Mouse (Mus musculus) heart, postnatal 36 days (tissue): ENCODE measurements around the gene Tns3. TPM values are rescaled to one million over a fixed set of nuclear protein-coding genes. Genes with fewer than 3 reads are reported as not detected.

Experiments used
- DNase-seq, 2 experiments: peaks; one replicate each; pipeline ENCODE4 v3.0.0; 2021 to 2022
- intact Hi-C: fragments of 180-260 bp; cut with DNase I; formaldehyde crosslinking; loops from one replicate; pipeline ENCODE4 v1.15.1; 2025
- total RNA-seq, 2 experiments: library from RNA; stranded (reverse); gene quantifications; 2 replicates each; pipeline ENCODE4 v1.2.3; 2021

Gene Tns3
- total RNA-seq, 2 experiments from 2014 or later = 18.9 to 24.0 TPM

DNA sequence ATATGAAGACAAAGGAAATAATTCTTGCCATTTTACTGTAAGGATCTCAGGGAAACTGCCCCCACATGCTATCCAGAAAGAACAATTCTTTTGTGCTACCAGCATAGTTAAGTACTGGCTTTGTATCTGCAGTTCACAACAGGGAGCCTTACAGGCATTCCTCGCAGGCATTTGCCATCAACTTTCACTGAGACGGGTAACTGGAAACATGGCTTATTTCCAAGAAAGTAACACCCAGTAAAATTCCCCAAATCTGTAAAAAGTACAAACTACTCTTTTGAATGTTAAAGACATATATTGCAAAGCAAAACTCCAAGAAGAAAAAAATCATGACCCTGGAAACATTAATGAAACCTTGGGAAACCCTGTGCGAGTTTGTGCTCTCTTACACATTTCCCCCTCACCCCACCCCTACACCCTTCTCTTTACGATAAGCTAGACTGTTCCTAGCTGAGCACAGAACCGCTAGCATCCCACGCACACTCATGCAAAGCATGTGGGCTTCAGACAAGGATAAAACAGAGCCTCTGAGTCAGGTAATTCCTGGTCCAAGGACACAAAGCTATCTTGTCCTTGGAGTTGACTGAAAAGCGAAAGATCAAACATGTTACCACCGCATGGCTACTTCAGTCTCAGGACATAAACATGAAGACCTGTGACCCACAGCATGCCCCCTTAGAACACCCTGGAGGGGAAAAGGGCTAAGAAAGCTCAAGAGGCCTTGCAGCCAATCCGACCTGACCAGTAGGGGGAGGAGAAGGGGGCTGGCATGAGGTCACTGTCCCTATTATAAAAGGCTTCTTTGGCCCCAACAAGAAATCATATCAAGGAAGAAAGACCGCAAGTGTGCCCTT lies 11.3 kb downstream of the Tns3 start:
- DNase-seq = no peak
- intact Hi-C loops = no loop called here

DNA sequence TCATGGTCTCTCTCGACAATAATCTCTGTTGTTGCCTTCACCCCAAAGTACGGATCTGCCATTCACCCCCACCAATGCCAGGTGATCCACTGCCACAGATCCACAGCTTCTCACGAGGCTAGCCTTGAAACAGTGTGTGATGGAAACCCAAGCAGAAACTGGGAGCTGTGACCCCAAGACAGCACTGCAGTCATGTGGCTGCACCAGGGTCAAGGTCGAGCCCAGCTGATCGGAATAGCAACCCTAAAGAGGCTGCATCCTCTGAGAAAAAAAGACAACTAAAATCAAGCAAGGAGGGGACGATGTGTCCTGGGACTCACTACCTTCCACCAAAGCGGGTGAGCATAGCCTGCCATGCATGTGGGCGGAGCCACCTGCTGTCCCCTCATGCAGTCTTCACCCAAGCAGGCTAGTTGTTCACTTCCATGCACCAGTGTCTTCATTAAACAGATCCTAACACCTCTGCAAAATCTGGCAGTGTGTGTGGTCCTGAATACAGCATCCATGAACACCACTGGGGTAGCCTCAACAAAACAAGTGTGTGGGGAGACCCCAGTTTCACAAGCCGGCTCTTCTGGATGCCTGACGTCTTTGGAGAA lies 12.1 kb downstream of the Tns3 start:
- intact Hi-C loops = no loop called here
- DNase-seq = no peak

DNA sequence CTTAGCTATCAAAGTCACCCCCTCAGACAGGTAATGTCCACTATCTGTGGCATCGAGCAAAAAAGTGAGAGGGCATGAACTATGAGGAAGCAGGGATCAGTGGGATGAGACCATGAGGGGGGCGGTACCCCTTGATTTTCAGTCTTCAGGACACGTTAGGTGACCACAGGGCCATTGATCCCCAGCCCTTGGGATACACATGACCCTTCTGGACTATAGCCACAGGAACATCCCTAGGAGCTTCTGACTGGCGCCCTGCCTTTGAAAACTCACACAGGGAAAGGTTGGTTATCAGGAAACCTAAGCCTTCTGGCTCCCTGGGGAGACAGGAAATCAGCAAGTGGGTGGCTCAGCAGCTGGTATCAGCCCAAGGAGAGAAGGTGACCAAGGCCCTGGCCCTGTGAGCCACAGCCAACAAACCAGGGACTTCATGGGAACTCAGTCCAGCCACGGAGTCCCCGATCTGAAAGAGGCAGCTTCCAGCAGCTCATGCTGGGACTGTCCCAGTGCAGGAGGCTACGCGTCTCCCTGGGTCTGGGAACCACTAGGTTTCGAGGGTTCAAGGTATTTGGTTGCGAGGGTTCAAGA lies 12.8 kb downstream of the Tns3 start:
- intact Hi-C loops = no loop called here
- DNase-seq = no peak

DNA sequence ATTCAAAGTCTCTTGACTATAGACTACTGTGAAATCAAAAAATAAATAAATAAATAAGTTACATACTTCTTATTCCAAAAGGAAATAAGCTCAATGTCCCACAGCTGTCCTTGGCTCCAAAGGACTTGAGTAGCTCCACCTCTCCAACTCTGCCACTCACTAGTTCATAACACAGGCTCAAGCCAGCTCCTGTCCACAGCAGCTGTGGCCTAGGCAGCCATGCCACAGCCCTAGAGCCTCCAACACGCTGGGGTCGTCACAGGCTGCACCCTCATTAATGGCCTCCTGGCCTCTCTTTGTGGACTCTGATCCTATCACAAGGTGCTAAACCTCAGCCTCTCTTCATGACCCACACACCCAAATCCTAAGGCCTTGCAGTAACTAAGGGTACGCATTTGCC lies 18.7 kb downstream of the Tns3 start:
- intact Hi-C loops = no loop called here
- DNase-seq = no peak

DNA sequence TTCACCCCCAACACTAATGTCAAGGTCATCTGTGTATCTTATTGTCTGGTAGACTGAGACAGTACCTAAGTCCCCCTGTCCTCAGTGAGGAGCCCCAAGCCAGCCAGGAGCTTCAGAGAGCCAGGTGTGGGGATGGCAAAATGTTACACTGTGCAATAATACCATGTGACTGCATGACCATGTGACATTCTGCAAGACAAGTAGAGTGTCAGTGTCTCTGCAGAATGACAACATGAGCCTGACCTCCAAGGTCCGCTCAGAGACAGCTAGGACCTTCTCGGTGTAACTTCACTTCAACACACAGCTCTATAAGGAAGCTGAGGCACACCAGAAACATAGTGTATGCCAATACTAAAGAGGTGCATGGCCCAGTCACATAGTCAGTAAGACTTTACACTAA lies 20.1 kb downstream of the Tns3 start:
- intact Hi-C loops = no loop called here
- DNase-seq = no peak

DNA sequence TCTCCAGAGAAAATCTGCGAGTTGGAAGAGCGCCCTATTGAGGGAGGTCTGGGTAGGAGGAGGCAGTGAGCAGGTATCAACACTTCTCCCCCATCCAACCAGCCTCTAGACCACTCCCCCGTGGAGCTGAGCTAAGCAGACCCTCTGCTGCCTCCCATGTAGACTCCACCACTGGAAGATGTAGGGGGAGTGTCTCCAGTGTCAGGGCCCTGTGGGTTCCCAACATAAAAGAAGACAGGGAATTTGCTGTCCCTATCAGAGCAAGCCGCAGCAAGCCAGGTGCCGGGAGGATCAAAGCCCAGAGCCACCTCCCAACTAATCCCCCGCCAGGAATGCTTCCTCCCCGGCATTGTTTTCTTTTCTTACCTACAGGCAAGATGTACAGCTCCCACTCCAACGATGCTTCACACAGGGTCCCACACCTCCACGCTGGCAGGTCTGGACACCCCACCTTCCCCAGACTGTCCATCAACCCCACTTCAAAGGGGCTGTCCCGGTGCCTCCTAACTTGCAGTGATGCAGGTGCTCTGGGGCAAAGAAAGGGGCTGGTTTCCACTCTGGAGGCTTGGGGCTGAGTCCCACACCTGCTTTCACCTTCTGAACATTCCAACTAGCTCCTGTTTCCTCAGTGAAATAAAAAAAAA lies 22.6 kb downstream of the Tns3 start:
- no peak for DNase-seq
- intact Hi-C loops = no loop called here

DNA sequence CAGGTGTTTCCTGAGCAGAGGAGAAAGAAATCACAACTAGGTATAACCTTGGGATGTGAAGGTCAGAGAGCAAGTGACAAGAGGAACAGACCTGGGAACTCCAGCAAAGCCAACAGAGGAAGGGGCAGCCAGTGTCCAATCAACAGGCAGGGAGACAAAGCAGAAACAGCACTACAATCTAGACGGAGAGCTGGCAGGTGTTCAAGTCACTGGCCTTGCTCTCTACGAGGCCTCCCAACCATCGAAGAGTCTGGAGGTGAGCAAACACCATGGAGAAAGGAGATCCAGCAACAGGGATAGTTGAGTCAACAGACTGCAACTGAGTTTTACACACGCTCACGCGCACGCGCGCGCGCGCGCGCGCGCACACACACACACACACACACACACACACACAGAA lies 24.6 kb downstream of the Tns3 start:
- no peak for DNase-seq
- intact Hi-C loops = no loop called here

DNA sequence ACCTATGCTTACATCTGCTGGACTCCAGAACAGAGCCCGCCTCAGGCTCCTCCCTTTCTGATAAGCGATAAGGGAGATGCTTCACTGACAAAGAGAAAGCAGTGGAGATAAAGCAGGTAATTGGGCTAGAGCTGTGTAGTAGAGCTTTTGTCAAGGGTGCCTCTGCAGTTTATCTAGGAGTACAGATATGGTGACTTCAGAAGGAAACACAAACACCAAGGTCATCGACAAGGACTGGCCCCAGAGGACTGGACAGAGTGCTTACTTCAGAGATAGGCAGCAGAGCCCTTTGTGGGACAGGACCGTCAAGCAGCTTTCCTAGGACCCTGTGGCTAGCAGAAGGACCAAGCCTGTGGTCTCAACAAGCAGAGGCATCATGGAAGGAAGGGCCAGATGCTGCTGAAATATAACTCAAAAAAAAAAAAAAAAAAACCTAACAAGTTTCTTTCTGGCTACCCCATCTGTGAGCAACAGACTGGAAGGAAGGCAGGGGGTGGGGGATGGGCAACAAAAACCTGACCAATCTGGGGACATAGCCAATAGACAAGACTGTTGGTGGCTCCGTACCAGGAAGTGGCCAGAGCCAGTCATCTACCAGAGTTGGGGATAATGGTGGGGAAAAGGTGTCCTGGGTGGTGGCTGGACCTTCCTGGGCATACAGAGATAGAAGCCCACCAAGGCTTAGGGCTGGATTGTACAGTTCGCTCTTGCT lies 25.2 kb downstream of the Tns3 start:
- DNase-seq = no peak
- intact Hi-C loops = no loop called here

DNA sequence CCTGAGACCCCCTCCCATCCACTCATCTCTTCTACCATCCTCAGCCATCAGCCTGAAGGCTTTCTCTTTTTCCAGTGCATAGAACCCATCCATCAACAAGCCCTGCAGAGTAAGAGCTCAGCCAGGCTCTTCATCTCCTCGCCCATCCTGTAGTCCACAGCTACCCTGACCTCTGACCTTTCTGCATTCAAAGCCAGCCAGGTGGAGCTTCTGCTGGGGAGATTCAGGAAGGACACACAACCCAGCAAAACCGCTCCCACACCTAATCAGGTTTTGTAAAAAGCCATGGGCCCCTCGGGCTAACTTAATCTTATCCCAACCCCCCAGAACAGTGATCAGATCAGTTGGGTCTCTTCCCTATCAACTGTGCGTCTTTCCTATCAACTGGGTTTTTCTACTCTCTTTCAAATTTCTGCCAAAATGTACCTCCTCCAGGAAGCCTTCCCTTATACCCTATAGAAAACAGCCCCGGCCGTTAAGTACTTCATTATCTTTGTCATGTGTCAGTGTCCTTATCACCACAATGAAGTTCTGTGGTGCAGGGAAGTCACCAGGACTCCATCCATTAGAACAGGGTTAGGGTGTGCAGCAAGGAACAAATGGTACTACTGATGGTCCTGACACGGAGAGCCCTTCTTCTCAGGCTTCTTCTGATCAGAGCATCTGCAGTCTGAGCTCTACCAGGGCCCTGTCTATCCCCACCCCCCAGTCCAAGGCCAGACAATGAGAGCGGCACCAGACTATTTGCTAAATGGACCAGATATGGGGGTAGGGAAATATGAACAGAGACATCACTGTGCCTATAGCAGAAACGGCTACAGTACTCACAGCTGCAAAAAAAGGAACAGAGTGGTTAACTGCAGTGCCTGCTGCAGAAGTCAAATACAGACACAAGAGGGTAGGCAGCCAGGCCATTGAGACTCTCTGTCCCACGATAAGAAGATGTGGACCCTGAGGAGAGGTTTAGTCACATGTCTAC lies 26.6 kb downstream of the Tns3 start:
- intact Hi-C loops = no loop called here
- no peak for DNase-seq

DNA sequence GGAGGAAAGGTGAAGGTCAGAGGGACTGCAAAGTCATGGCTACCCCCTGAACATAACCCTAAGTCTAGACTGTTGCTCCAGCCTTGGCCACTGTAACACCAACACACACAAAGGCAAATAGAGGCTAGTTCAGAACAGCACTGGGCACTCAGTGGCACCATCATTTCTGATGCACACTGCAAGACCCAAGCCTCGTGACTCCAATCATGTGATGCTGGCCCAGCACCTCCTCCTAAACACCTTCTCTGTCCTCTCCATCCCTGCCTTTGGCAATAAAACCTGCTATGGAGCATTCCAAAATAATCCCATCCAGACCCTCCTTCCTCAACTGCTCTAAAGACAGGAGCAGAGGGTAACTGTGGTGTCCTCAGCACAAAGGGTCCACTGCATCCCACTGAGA lies 27.7 kb downstream of the Tns3 start:
- intact Hi-C loops = no loop called here
- DNase-seq = no peak

DNA sequence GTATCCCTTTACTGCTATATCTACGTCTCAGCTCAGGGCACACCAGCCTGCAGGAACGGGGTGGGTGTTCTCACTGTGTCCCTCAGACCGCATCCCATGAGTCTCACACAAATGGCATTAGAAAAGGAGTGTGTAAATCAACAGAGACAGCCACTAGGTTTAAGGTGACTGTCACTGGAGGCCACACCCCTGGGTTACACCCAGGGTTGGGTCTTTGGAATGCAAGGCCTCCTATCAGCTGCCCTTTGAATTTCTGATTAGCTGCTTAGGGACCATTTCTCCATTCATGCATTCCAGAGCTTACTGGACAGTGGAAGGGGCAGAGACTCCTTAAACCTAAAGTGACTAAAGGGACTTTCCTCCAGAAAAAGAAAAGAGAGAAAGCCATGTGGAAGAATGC lies 28.6 kb downstream of the Tns3 start:
- intact Hi-C loops = no loop called here

DNA sequence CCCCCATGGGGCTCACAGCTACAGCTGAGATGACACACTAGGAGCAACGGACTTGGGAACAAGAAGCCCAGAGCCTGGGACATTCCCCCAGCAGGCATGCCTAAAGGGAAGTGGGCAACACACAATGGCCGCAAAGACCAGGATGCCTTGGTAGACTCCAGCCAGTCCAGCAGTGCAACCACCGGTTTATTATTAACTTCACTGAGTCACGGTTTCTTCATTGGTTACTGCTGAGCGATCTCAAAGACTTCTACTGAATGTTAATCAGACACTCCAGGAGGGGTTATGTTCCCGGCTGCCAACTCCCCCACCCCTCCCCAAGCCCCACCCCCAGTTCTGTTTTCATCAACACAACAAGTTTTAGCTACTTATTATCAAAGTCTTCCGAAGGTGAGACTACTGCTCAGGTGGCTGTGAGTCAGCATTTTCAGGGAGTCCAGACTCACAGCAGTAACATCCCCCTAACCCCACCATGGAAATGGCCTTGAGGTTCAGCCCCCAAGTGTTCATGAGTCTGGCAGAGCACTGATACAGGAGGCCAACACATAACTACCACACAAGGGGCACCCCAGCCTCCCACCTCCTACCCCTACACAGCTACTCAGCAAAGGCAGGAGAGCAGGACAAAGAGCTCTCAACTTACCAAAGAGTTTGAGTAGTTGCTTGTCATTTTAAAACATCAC lies 29.5 kb downstream of the Tns3 start:
- intact Hi-C loops = no loop called here

More for the DNA sequence above, 28.6 kb downstream of the Tns3 start:
- DNase-seq = no peak

DNA sequence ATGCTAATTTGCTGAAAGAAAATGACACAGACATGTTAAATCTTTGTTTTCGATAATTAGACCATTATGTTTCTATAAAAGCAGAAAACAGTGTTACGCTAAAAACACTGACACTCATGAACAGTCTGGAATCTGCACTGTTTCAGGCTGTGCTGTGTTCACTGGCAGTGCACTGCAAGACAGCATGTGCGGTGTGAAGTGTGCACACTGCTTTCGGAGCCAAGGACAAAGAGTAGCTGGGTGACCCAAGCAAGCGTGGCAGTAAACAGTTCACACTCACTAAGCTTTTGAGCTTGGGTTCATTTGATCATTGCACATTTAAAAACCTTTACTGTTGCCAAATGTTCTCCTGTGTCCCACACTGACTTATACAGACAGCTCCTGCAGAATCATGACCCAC lies 32.2 kb downstream of the Tns3 start:
- intact Hi-C loops = no loop called here
- DNase-seq = no peak

More for the DNA sequence above, 29.5 kb downstream of the Tns3 start:
- no peak for DNase-seq

DNA sequence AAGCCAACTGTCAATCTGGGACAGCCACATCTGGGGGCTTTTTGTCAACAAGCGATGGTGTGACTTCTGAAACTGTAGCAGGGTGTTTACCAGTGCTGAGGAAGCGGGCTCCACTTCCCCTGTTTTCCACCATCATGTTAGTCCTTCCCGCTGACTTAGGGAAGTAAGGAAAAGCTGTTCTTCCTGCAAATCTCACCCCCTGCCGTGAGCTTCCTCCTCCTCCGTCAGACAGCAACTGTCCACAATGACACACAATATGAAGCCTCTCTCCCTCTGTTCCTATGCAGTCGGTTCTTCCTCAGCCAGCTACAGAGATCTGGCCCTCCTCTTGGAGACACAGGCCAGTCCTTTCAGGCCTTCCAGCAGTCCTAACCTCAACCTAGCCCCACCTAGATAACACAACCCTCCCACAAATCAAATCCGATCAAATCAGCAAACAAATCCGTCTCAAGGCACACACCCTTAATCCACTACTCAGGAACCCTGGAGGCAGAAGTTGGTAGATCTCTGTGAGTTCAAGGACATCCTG lies 34.4 kb downstream of the Tns3 start:
- no peak for DNase-seq
- intact Hi-C loops = no loop called here

DNA sequence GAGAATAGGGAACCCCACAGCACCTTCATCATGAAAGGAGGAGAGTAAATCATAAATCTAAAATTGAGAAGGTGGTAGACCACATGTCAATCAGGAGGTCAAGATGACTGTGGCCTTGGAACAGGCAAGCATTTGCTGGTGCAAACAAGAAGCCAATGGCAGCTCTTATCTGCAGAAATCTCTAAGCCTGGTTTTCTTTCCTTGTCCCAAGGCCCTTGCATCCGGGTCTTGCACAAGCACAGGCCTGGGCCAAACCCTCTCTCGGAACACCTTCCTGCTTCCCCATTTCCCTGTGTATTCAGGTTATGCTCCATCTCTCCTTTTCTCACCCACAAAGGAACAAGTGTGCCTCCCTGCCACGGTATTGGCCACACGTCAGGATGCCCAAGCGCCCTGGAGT lies 35.0 kb downstream of the Tns3 start:
- intact Hi-C loops = no loop called here
- DNase-seq = no peak

DNA sequence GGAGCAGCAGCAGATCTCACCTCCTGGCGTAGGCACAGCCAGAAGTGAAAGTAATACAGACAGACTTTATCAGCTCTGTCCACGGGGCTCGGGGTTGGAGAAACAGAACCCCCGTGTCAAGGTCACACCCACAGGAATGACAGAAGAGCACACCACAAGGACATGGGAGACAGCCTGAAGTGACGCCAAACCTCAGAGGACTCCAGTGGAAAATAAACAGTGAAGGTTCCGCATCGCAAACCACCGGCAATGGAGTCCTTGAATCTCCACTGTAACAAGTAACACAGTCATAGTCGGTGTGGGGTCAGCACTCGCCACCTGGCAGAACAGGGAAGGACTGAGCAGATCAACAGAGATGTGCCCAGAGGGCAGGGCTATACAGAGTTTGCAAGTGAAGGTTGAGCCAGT lies 35.5 kb downstream of the Tns3 start:
- intact Hi-C loops = no loop called here
- DNase-seq = no peak

DNA sequence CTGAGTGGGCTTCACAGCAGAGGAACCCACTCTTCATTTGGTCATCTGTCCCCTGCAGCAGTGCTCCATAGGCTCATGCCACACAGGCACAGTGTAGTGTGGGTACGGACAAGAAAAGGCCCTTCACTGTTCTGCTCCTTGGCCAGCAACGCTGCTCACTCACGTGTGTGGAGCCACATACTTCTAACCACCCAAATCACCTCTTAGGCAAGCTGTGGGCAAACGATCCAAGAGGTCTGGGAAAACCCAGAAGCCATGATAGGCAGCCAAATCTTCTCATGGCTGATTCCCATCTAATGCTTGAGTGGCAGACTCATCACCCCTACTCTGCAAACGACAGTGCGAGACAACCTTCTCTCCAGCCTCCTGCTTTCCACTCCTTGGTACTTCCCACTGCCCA lies 37.2 kb downstream of the Tns3 start:
- intact Hi-C loops = no loop called here

DNA sequence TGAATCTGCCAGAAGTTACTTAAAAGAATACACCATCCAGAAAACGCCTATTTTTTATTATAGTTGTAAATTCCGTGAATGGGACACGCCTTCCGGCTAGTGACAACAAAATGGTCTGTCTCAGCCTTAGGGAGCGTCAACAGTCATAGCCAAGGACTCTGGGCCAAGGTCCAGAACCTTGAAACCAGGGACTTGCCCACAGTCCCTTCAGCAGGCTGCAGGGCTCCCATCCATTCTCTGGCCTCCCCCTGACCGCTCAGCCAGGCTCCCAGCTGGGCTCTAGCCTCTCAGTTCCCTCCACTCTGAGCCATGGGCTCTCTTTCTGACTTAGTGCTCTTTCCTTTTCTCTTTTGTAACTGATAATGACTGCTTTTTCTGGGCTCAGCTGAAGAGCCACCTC lies 37.6 kb downstream of the Tns3 start:
- intact Hi-C loops = no loop called here
- no peak for DNase-seq

More for the DNA sequence above, 37.2 kb downstream of the Tns3 start:
- no peak for DNase-seq
